Mouse (Mus musculus): ENCODE measurements around the gene Klhdc1.

Gene Klhdc1

GRCm38 (mm10) chr12:69220613-69221277 lies 20.2 kb upstream of the Klhdc1 start:
- in situ Hi-C loops (cut with MboI, MseI): no loop called here

- in situ Hi-C loops (cut with MboI, MseI): no loop called here
Measured at GRCm38 (mm10) chr12:69227776-69228466, 13.1 kb upstream of the Klhdc1 start, which contains the start of gene Pole2. Pole2 (minus strand) TSS chr12:69228195.

GRCm38 (mm10) chr12:69229251-69229650 lies 11.7 kb upstream of the Klhdc1 start:
- in situ Hi-C loops (cut with MboI, MseI): no loop called here

- in situ Hi-C loops (cut with MboI, MseI): loop anchor here (10.0 kb wide), 1 partner anchor 49 kb away; no protein-coding TSS in a partner anchor
Measured at GRCm38 (mm10) chr12:69235782-69236181, 5.2 kb upstream of the Klhdc1 start.

- in situ Hi-C loops (cut with MboI, MseI): loop anchor here (10.0 kb wide), 1 partner anchor 47 kb away; no protein-coding TSS in a partner anchor
Measured at GRCm38 (mm10) chr12:69238284-69238683, 2.7 kb upstream of the Klhdc1 start.

- in situ Hi-C loops (cut with MboI, MseI): no loop called here
Measured at GRCm38 (mm10) chr12:69241405-69241770, 412 bp downstream of the Klhdc1 start.

GRCm38 (mm10) chr12:69241771-69242431 lies 925 bp downstream of the Klhdc1 start:
- in situ Hi-C loops (cut with MboI, MseI): no loop called here

- in situ Hi-C loops (cut with MboI, MseI): loop anchor here (5.0 kb wide), 1 partner anchor 38 kb away; no protein-coding TSS in a partner anchor
Measured at GRCm38 (mm10) chr12:69249766-69250165, 8.8 kb downstream of the Klhdc1 start.

GRCm38 (mm10) chr12:69250756-69251155 lies 9.8 kb downstream of the Klhdc1 start:
- in situ Hi-C loops (cut with MboI, MseI): loop anchor here (5.0 kb wide), 1 partner anchor 37 kb away; no protein-coding TSS in a partner anchor

- in situ Hi-C loops (cut with MboI, MseI): loop anchor here (5.0 kb wide), 1 partner anchor 33 kb away; no protein-coding TSS in a partner anchor
Measured at GRCm38 (mm10) chr12:69253806-69254205, 12.8 kb downstream of the Klhdc1 start.

- in situ Hi-C loops (cut with MboI, MseI): no loop called here
Measured at GRCm38 (mm10) chr12:69257836-69258235, 16.9 kb downstream of the Klhdc1 start.

- in situ Hi-C loops (cut with MboI, MseI): no loop called here
Measured at GRCm38 (mm10) chr12:69262251-69262650, 21.3 kb downstream of the Klhdc1 start.

- in situ Hi-C loops (cut with MboI, MseI): no loop called here
Measured at GRCm38 (mm10) chr12:69265031-69265430, 24.1 kb downstream of the Klhdc1 start.

- in situ Hi-C loops (cut with MboI, MseI): no loop called here
Measured at GRCm38 (mm10) chr12:69267956-69268632, 27.1 kb downstream of the Klhdc1 start.

- in situ Hi-C loops (cut with MboI, MseI): no loop called here
Measured at GRCm38 (mm10) chr12:69268956-69269355, 28.0 kb downstream of the Klhdc1 start.

- in situ Hi-C loops (cut with MboI, MseI): loop anchor here (10.0 kb wide), 1 partner anchor 45 kb away; no protein-coding TSS in a partner anchor
Measured at GRCm38 (mm10) chr12:69279931-69280469, 39.0 kb downstream of the Klhdc1 start.

- in situ Hi-C loops (cut with MboI, MseI): loop anchor here (10.0 kb wide), 1 partner anchor 46 kb away; no protein-coding TSS in a partner anchor
Measured at GRCm38 (mm10) chr12:69280915-69281314, 39.9 kb downstream of the Klhdc1 start.

- in situ Hi-C loops (cut with MboI, MseI): loop anchor here (10.0 kb wide), 1 partner anchor 48 kb away; no protein-coding TSS in a partner anchor
Measured at GRCm38 (mm10) chr12:69283146-69283545, 42.2 kb downstream of the Klhdc1 start.

GRCm38 (mm10) chr12:69287535-69287934 lies 46.6 kb downstream of the Klhdc1 start:
- in situ Hi-C loops (cut with MboI, MseI): loop anchor here (5.0 to 10.0 kb wide), 2 partner anchors 35 to 53 kb away; no protein-coding TSS in a partner anchor

GRCm38 (mm10) chr12:69288699-69289098 lies 47.7 kb downstream of the Klhdc1 start:
- in situ Hi-C loops (cut with MboI, MseI): loop anchor here (5.0 to 10.0 kb wide), 2 partner anchors 36 to 54 kb away; no protein-coding TSS in a partner anchor

- in situ Hi-C loops (cut with MboI, MseI): no loop called here
Measured at GRCm38 (mm10) chr12:69292401-69292800, 51.4 kb downstream of the Klhdc1 start.

Data from regulatory T cell (primary cell).